Mouse (Mus musculus) adrenal gland, postnatal 36 days (tissue): Measurements from ENCODE around the gene Ppfia1. TPM values are rescaled to one million over a fixed set of nuclear protein-coding genes. Genes with fewer than 3 reads are reported as not detected.

ENCODE experiments used
- DNase-seq, 2 experiments: peaks; one replicate each; pipeline ENCODE4 v3.0.0; 2021; ENCODE audit warnings: mixed read lengths in 1 of 2
- total RNA-seq, 2 experiments: library from RNA; stranded (reverse); gene quantifications; 2 replicates each; pipeline ENCODE4 v1.2.3; 2021

Gene Ppfia1
- total RNA-seq, 2 experiments from 2014 or later: 51.4 to 55.7 TPM

GRCm38 (mm10) chr7:144550811-144551210, 2.7 kb downstream of the Ppfia1 start:
- DNase-seq: no peak

- no peak for DNase-seq
These were observed 3.5 kb downstream of the Ppfia1 start for GRCm38 (mm10) chr7:144549904-144550566.

GRCm38 (mm10) chr7:144545231-144545630, 8.3 kb downstream of the Ppfia1 start:
- DNase-seq: no peak

DNA sequence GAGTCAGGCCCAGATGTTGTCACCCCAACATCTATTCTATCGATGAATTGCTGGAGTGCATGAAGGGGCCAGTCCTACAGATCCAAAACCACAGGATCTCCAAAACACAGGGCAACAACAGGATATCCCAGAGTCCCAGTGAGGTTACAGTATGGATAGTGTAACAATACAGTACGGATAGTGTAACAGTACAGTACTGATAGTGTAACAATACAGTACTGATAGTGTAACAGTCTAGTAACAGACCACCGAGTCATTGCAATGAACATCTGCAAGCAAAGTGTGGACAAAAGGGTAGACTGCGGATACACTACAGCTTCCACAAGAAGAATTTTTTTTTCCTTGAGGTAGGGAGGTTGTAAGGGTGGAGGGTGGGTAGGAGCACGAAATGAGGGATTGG, 12.2 kb downstream of the Ppfia1 start:
- DNase-seq: no peak

- DNase-seq: no peak
These were observed 14.4 kb downstream of the Ppfia1 start for GRCm38 (mm10) chr7:144539146-144539545.

DNA sequence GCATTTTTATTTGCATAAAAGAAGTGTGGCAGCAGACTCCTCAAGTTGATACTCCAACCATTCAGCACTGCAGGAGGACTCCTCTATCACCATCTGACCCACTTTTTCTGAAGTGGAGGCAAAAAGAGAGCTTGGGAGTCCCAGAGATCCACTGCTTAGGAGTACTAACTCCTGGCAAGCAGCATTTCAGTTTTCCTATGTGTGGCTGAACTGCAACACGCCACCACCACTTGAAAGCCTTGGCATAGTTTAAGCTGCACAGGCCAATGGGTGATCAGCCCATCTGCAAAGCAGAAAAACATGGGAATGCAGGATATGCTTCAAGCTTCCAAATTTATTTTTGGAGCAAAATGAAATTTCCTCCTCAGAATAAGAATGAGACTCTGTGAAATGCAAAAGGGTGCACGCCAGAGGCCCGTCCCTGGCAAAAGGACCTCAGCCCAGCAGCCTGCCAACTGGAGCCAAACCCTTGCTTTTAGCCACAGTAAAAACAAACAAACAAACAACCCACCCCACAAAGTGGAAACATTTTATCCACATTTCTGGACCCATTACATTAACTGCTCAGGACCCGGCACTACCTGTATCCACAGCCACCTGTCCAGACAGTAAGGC, 15.4 kb downstream of the Ppfia1 start:
- no peak for DNase-seq

GRCm38 (mm10) chr7:144536367-144536766, 17.2 kb downstream of the Ppfia1 start:
- no peak for DNase-seq

GRCm38 (mm10) chr7:144534773-144535172, 18.8 kb downstream of the Ppfia1 start:
- DNase-seq: no peak

DNA sequence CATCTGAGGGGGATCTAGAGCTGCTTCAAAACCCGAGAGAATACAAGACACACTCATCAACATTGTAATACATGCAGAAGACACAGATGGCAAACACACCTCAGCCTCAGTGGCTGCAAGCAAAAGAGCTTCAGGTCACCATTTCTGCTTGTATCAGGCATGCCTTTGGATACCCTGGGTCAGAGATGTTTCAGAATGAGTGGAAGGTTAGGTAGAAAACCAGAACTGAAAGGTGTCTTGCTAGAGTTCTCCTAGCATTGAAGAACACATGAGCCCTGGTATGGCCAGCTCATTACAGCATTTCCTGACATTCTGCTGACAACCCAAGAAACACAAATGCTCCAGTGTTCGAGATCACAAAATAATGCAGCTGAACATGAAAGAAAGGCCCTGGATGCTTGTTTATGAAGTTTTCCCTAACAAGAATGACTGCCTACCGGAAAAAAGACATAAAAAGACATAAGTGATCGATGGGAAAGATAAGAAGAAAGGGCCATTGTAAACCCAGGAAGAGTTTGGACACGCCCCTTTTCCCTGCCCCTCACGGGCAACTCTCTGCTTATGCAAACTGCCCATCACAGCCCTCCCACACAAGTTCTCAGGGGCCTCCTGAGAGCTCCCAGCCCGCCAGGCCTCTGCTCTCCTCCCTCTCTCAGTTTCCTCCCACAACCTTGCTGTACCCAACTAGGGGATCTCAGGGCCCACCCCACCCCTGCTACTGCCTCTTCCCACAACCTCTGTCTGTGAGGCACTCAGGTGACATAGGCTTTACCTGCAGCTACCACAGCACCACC, 21.7 kb downstream of the Ppfia1 start:
- DNase-seq: peak in 1 of 2 experiments; percentile 26

DNA sequence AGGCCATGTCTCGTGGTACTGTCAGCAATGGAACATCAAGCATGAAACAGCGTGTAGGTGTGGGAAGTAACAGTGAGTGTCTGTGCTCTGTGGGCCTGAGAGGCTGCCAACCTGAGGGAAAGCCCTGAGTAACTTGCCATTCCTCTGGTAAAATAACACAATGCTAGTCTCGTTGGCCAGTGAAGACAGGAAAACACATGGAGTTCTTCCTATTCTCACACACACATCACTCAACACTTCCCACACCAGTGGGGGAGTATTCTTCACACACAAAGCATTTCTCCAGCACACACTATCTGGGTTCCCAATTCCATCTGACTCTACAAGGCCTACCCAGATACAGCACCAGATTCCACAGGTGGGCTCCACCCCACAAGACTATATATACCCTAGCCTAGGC, 23.7 kb downstream of the Ppfia1 start:
- DNase-seq: no peak

DNA sequence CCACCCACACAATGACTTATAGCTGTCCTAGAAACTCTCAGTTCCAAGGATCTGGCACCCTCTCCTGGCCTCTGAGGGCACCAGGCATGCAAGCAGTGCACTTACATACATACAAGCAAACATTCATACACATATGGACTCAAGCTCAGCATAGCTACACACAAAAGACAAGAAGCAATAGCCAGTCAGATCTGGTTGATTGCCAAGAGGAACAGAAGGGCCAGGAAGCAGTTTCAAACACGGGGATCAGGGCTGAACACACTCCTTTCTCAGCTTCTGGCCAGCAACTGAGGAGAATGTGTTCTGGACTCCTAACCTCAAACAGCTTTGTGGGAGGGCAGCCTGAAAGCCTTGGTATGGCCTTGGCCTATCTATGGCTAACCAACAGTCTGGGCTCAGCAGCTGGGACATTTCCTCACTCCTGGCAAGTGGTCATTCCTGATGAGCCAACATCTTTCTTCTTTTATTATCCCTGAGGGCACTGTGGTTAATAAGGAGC, 25.8 kb downstream of the Ppfia1 start:
- DNase-seq: peak; percentile 74 to 80

DNA sequence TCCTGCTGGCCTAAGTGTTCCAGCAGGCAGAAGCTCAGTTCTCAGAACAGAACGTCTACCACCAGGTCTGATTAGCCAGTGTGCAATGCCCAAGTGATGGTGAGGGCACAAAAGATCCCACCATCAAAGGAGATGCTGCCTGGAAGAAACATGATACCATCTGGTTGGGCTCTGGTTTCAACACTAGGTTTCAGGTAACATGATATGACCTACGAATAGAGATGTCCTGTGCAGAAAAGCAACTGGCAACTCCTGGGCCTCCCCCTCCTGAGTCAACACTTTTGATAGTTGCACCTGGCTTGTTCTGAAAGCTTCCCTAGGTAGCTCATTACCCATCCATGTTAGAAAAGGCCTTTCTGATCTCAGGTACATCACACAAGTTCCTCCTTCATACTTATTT, 26.9 kb downstream of the Ppfia1 start:
- DNase-seq: no peak

DNA sequence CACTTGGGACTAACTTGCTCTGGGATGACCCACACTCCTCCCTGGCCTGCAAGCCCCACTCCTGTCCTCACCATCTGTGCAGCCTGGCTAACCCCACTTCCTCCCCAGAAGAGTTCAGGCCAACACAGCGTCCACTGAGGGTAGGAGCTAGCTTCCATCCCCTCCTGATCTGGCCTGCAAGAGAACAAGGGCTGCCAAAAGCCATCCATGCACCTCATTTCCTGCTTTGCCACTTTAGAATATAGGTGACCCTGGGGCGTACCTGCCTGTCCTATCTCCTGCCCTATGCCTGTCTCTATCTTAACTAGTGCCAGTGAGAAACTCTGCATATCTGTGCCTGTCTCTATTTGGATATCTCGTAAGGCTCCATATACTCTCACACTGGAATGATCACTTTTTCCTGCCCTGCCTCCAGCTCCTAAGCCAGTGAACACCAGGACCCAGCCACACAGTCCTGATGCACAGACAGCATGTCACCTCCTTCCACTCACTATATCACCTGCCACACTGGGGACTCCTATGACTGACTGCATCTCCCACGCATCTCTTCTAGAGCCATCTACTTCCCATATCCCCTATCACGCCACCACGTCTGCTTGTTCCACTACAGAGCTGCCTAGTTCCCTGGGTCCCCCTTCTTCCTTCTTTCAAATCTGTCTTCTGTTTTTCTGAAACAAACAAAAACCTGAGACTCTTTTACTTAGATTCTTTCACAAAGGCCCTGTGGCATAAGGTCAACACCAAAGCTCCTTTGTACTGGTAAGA, 28.9 kb downstream of the Ppfia1 start:
- no peak for DNase-seq

GRCm38 (mm10) chr7:144523415-144523814, 30.1 kb downstream of the Ppfia1 start:
- DNase-seq: no peak

- no peak for DNase-seq
These were observed 31.6 kb downstream of the Ppfia1 start for GRCm38 (mm10) chr7:144521927-144522326.

DNA sequence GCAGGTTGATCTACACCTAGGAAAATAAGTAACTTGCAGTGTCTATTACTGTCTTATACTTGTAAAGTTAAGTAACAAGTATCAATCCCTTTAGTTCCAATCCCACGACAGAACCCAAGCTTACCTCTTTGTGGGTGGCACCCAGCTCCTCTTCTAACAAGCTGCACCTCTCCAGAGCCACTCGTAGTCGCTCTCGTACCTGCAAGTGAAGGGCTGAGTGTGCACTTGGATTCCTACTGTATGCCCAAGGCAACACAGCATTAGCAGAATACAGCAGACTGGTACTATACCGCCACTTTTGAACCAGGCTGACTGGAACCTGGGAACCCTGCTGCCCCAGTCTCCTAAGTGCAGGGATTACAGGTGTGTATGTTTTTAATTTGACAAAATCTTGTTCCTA, 33.7 kb downstream of the Ppfia1 start:
- DNase-seq: no peak

GRCm38 (mm10) chr7:144516711-144517110, 36.8 kb downstream of the Ppfia1 start:
- no peak for DNase-seq

- DNase-seq: no peak
These were observed 44.4 kb downstream of the Ppfia1 start for GRCm38 (mm10) chr7:144509090-144509489.

GRCm38 (mm10) chr7:144506807-144507206, 46.7 kb downstream of the Ppfia1 start:
- DNase-seq: no peak

DNA sequence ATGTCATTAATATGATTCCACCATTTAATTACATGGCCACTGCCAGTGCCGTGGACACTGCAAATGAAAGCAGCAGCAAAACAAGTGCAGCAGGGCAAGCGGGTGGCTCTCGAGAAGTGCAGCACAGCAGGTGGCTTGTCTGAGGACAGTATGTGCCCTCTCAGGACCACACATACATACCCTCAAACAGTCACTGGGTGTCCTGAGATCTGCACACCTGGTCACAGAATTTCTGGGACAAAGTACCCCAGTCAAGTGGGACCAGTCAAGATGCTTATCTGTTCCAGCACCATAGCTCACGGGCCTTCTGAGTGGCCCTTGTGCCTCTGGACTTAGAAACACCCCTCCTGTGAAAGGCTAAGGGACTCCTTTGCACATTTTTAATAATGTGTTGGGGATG, 49.6 kb downstream of the Ppfia1 start:
- no peak for DNase-seq

- DNase-seq: no peak
These were observed 60.6 kb downstream of the Ppfia1 start for GRCm38 (mm10) chr7:144492931-144493330.

DNA sequence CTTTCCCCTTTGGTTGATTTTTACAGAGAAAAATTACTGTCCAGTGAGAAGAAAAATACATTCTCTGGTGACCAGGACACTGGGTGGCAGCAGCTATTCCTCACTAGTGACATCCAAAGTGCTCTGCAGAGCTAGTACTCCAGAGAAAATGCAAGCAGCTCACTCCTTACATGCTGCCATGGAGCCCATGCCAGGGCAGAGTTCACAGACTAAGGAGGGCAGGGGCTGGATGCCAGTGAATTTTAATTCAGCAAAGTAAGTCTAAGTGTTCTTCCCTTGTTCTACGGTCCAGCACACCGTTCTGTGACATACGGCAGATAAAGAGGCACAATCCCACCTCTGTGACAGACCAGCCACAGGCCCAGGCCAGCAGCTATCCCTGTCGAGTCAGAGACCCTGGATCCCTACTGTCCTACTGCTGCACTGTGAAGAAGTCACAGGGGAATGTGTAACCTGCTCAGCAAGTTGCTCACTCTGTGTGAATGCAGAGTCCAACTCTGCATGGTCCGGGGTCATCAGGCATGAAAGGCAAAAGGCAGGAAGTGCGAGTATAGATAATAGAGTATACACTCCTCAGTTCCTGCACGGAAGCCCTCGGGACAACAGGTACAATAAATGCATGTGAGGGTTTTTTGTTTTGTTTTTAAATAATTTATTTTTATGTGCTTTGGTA, 63.2 kb downstream of the Ppfia1 start:
- no peak for DNase-seq
